Mouse (Mus musculus): Measurements from ENCODE around the gene Nup93.

- TF ChIP-seq CTCF (IDR thresholded peaks at IDR 0.05; ENCODE audit: borderline replicate concordance, control insufficient read depth, extremely low read depth, insufficient read depth, low read length, poor library complexity) (no peak), POLR2A (IDR thresholded peaks at IDR 0.05; ENCODE audit: control insufficient read depth, extremely low read depth, insufficient read depth, low read length, poor library complexity) (no peak)
Measured at GRCm38 (mm10) chr8:94320036-94320435, 105.7 kb downstream of the Nup93 start.

All from thymus, adult 2 months (tissue).